Mouse (Mus musculus) liver, embryonic 14.5 days (tissue): Measurements from ENCODE around the gene Cmip. TPM values are rescaled to one million over a fixed set of nuclear protein-coding genes. Genes with fewer than 3 reads are reported as not detected.

Experiments
- ATAC-seq: fragments of 200-750 bp; cut with Nextera tagmentation; 2 replicates; pipeline ENCODE4 v1.8.0; 2017; ENCODE audit warnings: moderate number of reproducible peaks, mild to moderate bottlenecking, moderate library complexity; ENCODE audit not compliant: insufficient read depth
- DNase-seq, 3 experiments: peaks; one replicate each; pipeline ENCODE4 v3.0.0-alpha.2; 2012 to 2013; ENCODE audit warnings: low read depth in 3 of 3, low spot score in 3 of 3
- H3K27ac ChIP-seq: fragments of 300-500 bp; sonication (generic); 2 replicates; pipeline ENCODE4 v1.5.1; 2014; ENCODE audit warnings: moderate library complexity, mild to moderate bottlenecking, control low read depth, inconsistent platforms
- H3K27me3 ChIP-seq: fragments of 300-500 bp; sonication (generic); 2 replicates; pipeline ENCODE4 v1.6.1; 2014; ENCODE audit warnings: mild to moderate bottlenecking, low read length, moderate library complexity; ENCODE audit not compliant: control insufficient read depth, insufficient read depth
- H3K36me3 ChIP-seq: fragments of 300-500 bp; sonication (generic); replicated peaks from 2 replicates; pipeline ENCODE4 v1.6.1; 2014; ENCODE audit warnings: low read depth; ENCODE audit not compliant: control insufficient read depth, insufficient read depth
- H3K4me1 ChIP-seq, 2 experiments: fragments of 200-500 bp in 1 of 2; fragments of 300-500 bp in 1 of 2; sonication (generic) in 1 of 2; replicated peaks; 2 replicates each; pipeline ENCODE4 v1.6.1; 2012 to 2014; ENCODE audit warnings: antibody characterized with exemption in 1 of 2, inconsistent platforms in 1 of 2, low read length in 1 of 2; ENCODE audit not compliant: control insufficient read depth in 2 of 2, insufficient read depth in 2 of 2
- H3K4me2 ChIP-seq: fragments of 300-500 bp; sonication (generic); 2 replicates; pipeline ENCODE4 v1.6.1; 2014; ENCODE audit warnings: low read depth, mild to moderate bottlenecking, control low read depth, moderate library complexity
- H3K4me3 ChIP-seq, 2 experiments: fragments of 200-500 bp in 1 of 2; fragments of 300-500 bp in 1 of 2; sonication (generic) in 1 of 2; 2 replicates each; pipeline ENCODE4 v1.5.1; 2012 to 2014; ENCODE audit warnings: low read depth in 2 of 2, low read length in 2 of 2, mild to moderate bottlenecking in 2 of 2, control low read depth in 1 of 2, inconsistent platforms in 1 of 2, moderate library complexity in 1 of 2; ENCODE audit not compliant: insufficient read depth in 1 of 2
- H3K9ac ChIP-seq: fragments of 300-500 bp; sonication (generic); replicated peaks from 2 replicates; pipeline ENCODE4 v1.6.1; 2014; ENCODE audit warnings: mild to moderate bottlenecking, control low read depth, moderate library complexity
- H3K9me3 ChIP-seq: fragments of 300-500 bp; sonication (generic); 2 replicates; pipeline ENCODE4 v1.6.1; 2016; ENCODE audit warnings: low read length, mixed read lengths; ENCODE audit not compliant: control insufficient read depth
- CTCF ChIP-seq: IDR thresholded peaks from 2 replicates; pipeline ENCODE4 v1.5.1; 2016; ENCODE audit warnings: antibody characterized with exemption, low read depth, control low read depth
- EP300 ChIP-seq: IDR thresholded peaks from 2 replicates; pipeline ENCODE4 v1.6.1; 2016; ENCODE audit warnings: antibody characterized with exemption, low read depth
- WGBS: fragments of 180-500 bp; shearing (Covaris S2); extraction: QIAGEN DNeasy Blood & Tissue Kit; methylation state at CpG from one replicate; pipeline ENCODE4 v1.1.7; 2014; ENCODE audit not compliant: insufficient replicate concordance; 5-methylcytosine and 5-hydroxymethylcytosine counted together
- polyA plus RNA-seq, 2 experiments: library from polyadenylated mRNA; depleted of rRNA in 1 of 2; stranded (reverse) in 1 of 2; unstranded in 1 of 2; fragments of >200 nt; fragmentation: Nextera tagmentation in 1 of 2; extraction: Ambion mirVana in 1 of 2; gene quantifications; 2 replicates each; pipeline versions ENCODE4 v1.2.1 to v1.2.3; 2012 to 2014

The Cmip gene
- polyA plus RNA-seq, 2 experiments, result 6.7 to 10.4 TPM

DNA sequence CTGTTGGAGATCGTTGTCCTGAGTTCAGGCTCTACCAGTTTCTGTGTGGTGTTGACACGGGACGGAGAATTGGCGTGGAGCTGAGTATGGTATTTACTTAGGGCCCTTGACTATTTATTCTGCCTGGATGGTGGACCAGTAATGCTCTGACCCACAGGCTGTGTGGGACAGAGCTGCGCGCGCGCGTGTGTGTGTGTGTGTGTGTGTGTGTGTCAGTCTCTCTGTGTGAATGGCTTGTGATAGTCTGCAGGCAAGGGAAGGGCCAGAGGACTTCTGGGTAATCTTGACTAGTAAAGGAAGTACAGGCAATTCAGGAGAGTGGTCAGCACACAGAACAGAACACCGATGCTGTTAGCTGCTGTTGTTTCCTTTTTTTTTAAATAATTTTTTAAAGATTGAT lies 24.8 kb downstream of the Cmip start:
- WGBS, result 64% methylated on average over 10 of the region's 10 CpGs

DNA sequence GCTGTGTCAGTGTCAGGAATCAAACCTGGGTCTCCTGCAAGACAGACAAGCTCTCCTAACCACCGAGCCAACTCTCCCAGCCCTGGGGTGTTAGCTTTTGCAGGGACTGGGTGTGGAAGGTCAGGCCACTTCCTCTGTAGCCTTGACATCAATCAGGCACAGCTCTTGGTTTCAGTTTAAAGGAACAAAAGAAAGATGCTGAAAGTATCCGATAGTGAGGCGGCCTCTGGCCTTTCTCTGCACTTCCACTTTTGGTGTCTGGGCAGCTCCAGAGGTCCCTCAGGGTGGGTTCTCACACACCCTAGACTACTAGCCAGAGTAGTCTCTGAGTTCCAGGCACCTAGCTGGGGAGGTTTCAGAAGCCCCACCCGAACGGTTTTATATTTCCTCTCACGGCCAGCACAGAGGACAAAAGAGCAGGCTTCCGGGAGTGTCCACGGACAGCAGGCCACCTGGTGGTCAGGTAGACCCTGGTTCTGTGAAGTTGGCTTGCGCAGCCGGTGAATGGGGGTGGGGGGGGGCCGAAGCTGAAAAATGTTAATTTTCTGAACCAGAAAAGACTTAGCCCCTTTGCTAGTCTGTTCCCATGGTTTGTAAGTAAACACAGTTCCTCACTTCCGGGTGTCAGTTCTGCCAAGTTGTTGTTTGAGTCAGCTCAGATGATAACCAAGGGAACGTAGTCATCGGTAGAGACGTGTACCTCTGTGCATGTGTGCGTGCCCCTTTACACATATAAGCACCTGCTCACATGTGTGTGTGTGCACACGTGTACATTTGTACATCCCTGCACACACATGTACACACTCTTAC lies 25.5 kb downstream of the Cmip start:
- Histone ChIP-seq H3K4me1 (peaks cover 24 to 40% of the 10 kb centered on the region in 2 experiments), H3K27ac (no peak overlapping the region), H3K9ac (no peak overlapping the region), H3K9me3 (no peaks in the 10 kb centered on the region), H3K4me3 (no peak overlapping the region), H3K27me3 (no peaks in the 10 kb centered on the region), H3K4me2 (peak overlapping the region; percentile 1; the same call in 1 of the 2 replicates), H3K36me3 (no peaks in the 10 kb centered on the region; the same call in 1 of the 2 replicates)
- no peak for DNase-seq
- TF ChIP-seq CTCF (peak; percentile 17; the same call in 1 of the 2 replicates), EP300 (no peak)
- WGBS, result 36% methylated on average over 17 of the region's 17 CpGs
- no peak for ATAC-seq

More for the DNA sequence above, 24.8 kb downstream of the Cmip start:
- TF ChIP-seq EP300, result no peak
- ATAC-seq (no peak), DNase-seq (no peak)
- no peak overlapping the region for H3K27ac ChIP-seq
- no peak overlapping the region for H3K9ac ChIP-seq
- H3K9me3 ChIP-seq, result no peaks in the 10 kb centered on the region
- H3K27me3 ChIP-seq, result no peaks in the 10 kb centered on the region
- no peaks in the 10 kb centered on the region for H3K36me3 ChIP-seq
- H3K4me3 ChIP-seq, result no peak overlapping the region
- peaks cover 23 to 35% of the 10 kb centered on the region in 2 experiments for H3K4me1 ChIP-seq
- no peak overlapping the region for H3K4me2 ChIP-seq

DNA sequence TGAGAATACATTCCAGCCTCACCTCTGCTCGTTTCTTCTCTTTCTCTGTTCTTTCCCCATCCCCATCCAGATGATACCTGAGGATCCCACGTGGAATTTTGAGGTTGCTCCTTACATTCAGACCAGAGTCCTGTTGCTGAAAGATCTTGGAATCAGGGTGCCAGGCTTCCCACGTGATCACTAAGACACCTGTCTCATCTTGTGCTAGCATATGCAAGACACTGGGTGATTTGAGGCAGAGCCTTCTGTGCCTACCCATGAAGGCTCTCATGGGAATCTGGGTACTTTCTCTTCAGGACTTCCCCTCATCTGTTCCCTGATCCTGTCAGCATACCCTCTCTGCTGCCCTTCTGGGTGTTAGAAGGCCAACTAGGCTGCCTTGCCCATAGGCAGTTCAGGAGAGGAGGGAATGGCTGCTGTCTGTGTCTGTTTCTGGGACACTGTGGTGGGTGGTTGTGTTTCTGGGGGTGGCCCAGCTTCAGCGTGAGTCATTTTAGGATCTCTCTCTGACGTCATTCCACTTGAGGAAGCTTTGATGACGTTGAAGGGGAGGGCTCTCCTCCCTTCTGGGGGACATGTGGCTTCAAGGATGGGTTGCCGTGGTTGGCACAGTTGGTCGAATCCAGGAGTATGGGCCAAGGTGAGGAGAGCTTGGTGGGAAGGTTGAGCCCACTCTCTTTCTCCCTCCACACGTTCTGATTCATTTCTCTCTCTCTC lies 28.1 kb downstream of the Cmip start:
- Histone ChIP-seq H3K9me3 (no peaks in the 10 kb centered on the region), H3K4me2 (no peak overlapping the region), H3K4me1 (peaks cover 13 to 31% of the 10 kb centered on the region in 2 experiments; a peak in 3 of 4 replicates), H3K9ac (no peak overlapping the region), H3K36me3 (no peaks in the 10 kb centered on the region; the same call in 1 of the 2 replicates), H3K4me3 (no peak overlapping the region), H3K27me3 (no peaks in the 10 kb centered on the region), H3K27ac (no peak overlapping the region)
- TF ChIP-seq EP300 (no peak), CTCF (no peak)
- no peak for ATAC-seq
- 67% methylated on average over 9 of the region's 9 CpGs for WGBS
- DNase-seq, result no peak

DNA sequence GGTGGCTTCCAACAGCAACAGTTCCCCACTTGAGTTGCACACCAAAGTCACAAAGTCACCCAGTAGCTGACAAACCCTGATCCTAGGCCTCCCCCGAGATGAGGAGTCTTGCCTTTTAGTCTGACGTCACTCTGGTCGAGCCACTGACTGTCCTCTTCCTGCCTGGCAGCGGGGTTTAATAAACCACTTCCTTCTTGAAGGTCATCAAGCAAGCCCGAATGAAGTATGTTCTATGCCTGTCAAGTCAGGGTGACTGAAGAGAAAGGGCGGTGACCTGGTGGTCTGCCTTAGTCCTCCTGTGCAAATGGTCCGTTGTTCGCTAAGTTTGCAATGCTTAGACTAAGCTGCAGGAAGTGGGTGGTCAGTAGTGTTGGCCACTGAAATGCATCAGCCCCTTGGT lies 31.1 kb downstream of the Cmip start:
- 29% methylated on average over 8 of the region's 8 CpGs for WGBS
- no peak for ATAC-seq
- no peak overlapping the region for H3K4me2 ChIP-seq
- H3K9ac ChIP-seq, result no peak overlapping the region
- no peaks in the 10 kb centered on the region for H3K9me3 ChIP-seq
- no peaks in the 10 kb centered on the region for H3K27me3 ChIP-seq
- TF ChIP-seq EP300 (no peak), CTCF (no peak)
- no peaks in the 10 kb centered on the region; the same call in 1 of the 2 replicates for H3K36me3 ChIP-seq
- H3K4me1 ChIP-seq, result peaks cover 4 to 12% of the 10 kb centered on the region in 2 experiments; a peak in 3 of 4 replicates
- no peak for DNase-seq
- no peak overlapping the region for H3K27ac ChIP-seq
- no peak overlapping the region for H3K4me3 ChIP-seq

DNA sequence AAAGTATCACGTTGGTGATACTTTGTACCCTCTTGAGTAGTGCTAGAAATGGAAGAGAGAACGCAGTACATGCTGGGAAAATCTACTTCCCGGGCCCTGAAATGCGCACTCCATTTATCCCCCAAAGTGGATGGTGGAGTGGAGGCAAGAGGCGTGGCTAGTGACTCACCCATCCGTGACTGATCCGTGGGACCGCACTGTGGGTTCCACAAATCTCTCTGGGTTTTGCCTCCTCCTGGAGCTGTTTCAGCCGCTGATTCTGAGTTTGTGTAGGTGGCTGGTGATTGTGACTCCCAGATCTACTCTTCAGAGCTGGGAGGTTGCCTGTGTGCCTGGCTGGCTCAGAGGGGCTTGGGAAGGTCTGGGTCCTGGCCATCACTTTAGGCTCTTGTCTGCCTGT lies 32.2 kb downstream of the Cmip start:
- H3K4me3 ChIP-seq, result no peak overlapping the region
- no peak overlapping the region for H3K4me2 ChIP-seq
- H3K9me3 ChIP-seq, result no peaks in the 10 kb centered on the region
- DNase-seq, result no peak
- peaks cover 4 to 13% of the 10 kb centered on the region in 2 experiments; a peak in 3 of 4 replicates for H3K4me1 ChIP-seq
- TF ChIP-seq EP300 (no peak), CTCF (no peak)
- H3K36me3 ChIP-seq, result no peaks in the 10 kb centered on the region; the same call in 1 of the 2 replicates
- no peak for ATAC-seq
- H3K9ac ChIP-seq, result no peak overlapping the region
- 78% methylated on average over 9 of the region's 9 CpGs for WGBS
- no peaks in the 10 kb centered on the region for H3K27me3 ChIP-seq
- H3K27ac ChIP-seq, result no peak overlapping the region
